Mouse (Mus musculus) intestine, postnatal 0 days (tissue): ENCODE measurements around the gene Pitpnm2. TPM values are rescaled to one million over a fixed set of nuclear protein-coding genes. Genes with fewer than 3 reads are reported as not detected.

Experiments
- ATAC-seq: fragments of 200-750 bp; cut with Nextera tagmentation; 2 replicates; pipeline ENCODE4 v1.8.0; 2017; ENCODE audit warnings: mild to moderate bottlenecking, moderate TSS enrichment, moderate library complexity
- H3K27ac ChIP-seq: fragments of 300-500 bp; sonication (generic); 2 replicates; pipeline ENCODE4 v1.5.1; 2014; ENCODE audit warnings: mild to moderate bottlenecking, low read depth, low read length, moderate library complexity
- H3K27me3 ChIP-seq: fragments of 300-500 bp; sonication (generic); replicated peaks from 2 replicates; pipeline ENCODE4 v1.6.1; 2014; ENCODE audit warnings: low read length, mixed read lengths; ENCODE audit not compliant: control insufficient read depth, insufficient read depth
- H3K36me3 ChIP-seq: fragments of 300-500 bp; sonication (generic); 2 replicates; pipeline ENCODE4 v1.6.1; 2014; ENCODE audit warnings: mild to moderate bottlenecking, moderate library complexity; ENCODE audit not compliant: control insufficient read depth, insufficient read depth
- H3K4me1 ChIP-seq: fragments of 300-500 bp; sonication (generic); replicated peaks from 2 replicates; pipeline ENCODE4 v1.6.1; 2014; ENCODE audit warnings: antibody characterized with exemption, low read length, mixed read lengths; ENCODE audit not compliant: control insufficient read depth, insufficient read depth
- H3K4me2 ChIP-seq: fragments of 300-500 bp; sonication (generic); replicated peaks from 2 replicates; pipeline ENCODE4 v1.6.1; 2014; ENCODE audit warnings: low read depth, mild to moderate bottlenecking, moderate library complexity
- H3K4me3 ChIP-seq: fragments of 300-500 bp; sonication (generic); 2 replicates; pipeline ENCODE4 v1.5.1; 2014; ENCODE audit warnings: low read depth, low read length
- H3K9ac ChIP-seq: fragments of 300-500 bp; sonication (generic); 2 replicates; pipeline ENCODE4 v1.6.1; 2014; ENCODE audit warnings: mild to moderate bottlenecking, low read depth, low read length
- H3K9me3 ChIP-seq: fragments of 300-500 bp; sonication (generic); 2 replicates; pipeline ENCODE4 v1.6.1; 2016; ENCODE audit warnings: mixed run types; ENCODE audit not compliant: control insufficient read depth
- CTCF ChIP-seq: sonication (generic); IDR thresholded peaks from 2 replicates; pipeline ENCODE4 v1.5.1; 2016; ENCODE audit warnings: low read depth, mild to moderate bottlenecking, control low read depth, antibody characterized with exemption, moderate library complexity
- WGBS: fragments of 180-500 bp; shearing (Covaris S2); extraction: QIAGEN DNeasy Blood & Tissue Kit; methylation state at CpG from one replicate; pipeline ENCODE4 v1.1.7; 2014; 5-methylcytosine and 5-hydroxymethylcytosine counted together
- polyA plus RNA-seq: library from polyadenylated mRNA; unstranded; fragments of >200 nt; fragmentation: Nextera tagmentation; extraction: Ambion mirVana; gene quantifications from 2 replicates; pipeline ENCODE4 v1.2.1, GENCODE M21; 2015

Gene Pitpnm2
- polyA plus RNA-seq, 1 experiment from 2014 or later: 1.5 TPM

GRCm38 (mm10) chr5:124149028-124149427 lies 100.5 kb downstream of the Pitpnm2 start:
- Histone ChIP-seq H3K36me3 (no peaks in the 10 kb centered on the region), H3K27ac (no peak overlapping the region), H3K27me3 (no peaks in the 10 kb centered on the region), H3K4me2 (no peak overlapping the region), H3K9ac (no peak overlapping the region), H3K4me3 (no peak overlapping the region), H3K4me1 (no peaks in the 10 kb centered on the region), H3K9me3 (no peaks in the 10 kb centered on the region)
- ATAC-seq: no peak
- no peak for TF ChIP-seq CTCF
- 61% methylated on average over 5 of the region's 5 CpGs for WGBS

DNA sequence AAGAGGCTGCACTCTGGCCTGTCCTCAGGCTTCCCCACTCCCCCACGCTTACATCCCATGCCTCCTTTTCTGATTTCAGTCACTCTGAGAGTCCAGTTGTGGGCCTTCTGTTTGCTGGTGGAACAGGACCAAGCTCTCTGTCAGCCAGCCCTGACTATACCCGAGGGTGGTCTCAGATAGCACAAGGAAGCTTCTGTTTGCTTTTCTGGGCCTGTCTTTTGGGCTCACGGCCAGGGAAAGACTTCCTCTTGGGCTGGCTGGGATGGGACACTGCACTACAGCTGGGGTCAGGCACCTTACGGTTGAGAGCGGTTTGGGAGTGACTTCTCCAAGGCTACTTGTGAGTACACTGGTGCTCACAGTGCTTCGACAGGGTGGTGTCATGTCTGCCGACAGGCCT lies 111.5 kb downstream of the Pitpnm2 start:
- no peak overlapping the region for H3K4me3 ChIP-seq
- ATAC-seq: no peak
- no peaks in the 10 kb centered on the region for H3K27me3 ChIP-seq
- H3K27ac ChIP-seq: no peak overlapping the region
- H3K4me2 ChIP-seq: no peak overlapping the region
- WGBS: 56% methylated on average over 7 of the region's 7 CpGs
- no peak for TF ChIP-seq CTCF
- peaks cover 12% of the 10 kb centered on the region; the same call in 1 of the 2 replicates for H3K36me3 ChIP-seq
- H3K4me1 ChIP-seq: no peaks in the 10 kb centered on the region
- no peaks in the 10 kb centered on the region for H3K9me3 ChIP-seq
- H3K9ac ChIP-seq: no peak overlapping the region

GRCm38 (mm10) chr5:124134261-124134660 lies 115.3 kb downstream of the Pitpnm2 start:
- no peaks in the 10 kb centered on the region for H3K9me3 ChIP-seq

DNA sequence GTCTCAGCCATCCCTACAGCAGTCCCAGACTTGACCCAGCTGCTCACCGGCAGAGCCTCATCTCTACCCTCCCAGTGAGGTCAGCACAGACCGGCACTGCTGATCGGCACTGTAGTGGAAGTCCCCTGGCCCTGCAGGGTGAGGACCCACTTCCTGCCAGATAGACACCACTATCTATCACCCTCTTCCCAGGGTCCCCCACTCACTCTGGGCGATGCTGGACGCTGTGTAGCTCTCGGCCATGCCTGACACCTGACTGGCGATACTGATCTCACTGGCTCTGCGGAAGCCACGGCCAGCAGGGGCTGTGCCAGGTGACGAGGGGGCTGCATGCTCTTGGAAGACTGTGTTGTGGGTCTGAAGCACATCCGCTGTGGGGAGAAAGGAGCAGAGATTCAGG lies 124.5 kb downstream of the Pitpnm2 start:
- TF ChIP-seq CTCF: no peak
- H3K9me3 ChIP-seq: no peaks in the 10 kb centered on the region
- H3K9ac ChIP-seq: no peak overlapping the region
- H3K36me3 ChIP-seq: peaks cover 43% of the 10 kb centered on the region
- H3K27me3 ChIP-seq: no peaks in the 10 kb centered on the region
- H3K4me2 ChIP-seq: no peak overlapping the region
- H3K27ac ChIP-seq: no peak overlapping the region
- H3K4me3 ChIP-seq: no peak overlapping the region
- no peak for ATAC-seq
- WGBS: 89% methylated on average over 11 of the region's 11 CpGs
- no peaks in the 10 kb centered on the region for H3K4me1 ChIP-seq

More at GRCm38 (mm10) chr5:124134261-124134660, 115.3 kb downstream of the Pitpnm2 start:
- no peaks in the 10 kb centered on the region for H3K4me1 ChIP-seq
- H3K36me3 ChIP-seq: peaks cover 14% of the 10 kb centered on the region
- ATAC-seq: no peak
- no peak overlapping the region for H3K9ac ChIP-seq
- no peak overlapping the region for H3K4me2 ChIP-seq
- no peak overlapping the region for H3K27ac ChIP-seq
- WGBS: 87% methylated on average over 5 of the region's 5 CpGs
- H3K4me3 ChIP-seq: no peak overlapping the region
- TF ChIP-seq CTCF: no peak
- no peaks in the 10 kb centered on the region for H3K27me3 ChIP-seq

DNA sequence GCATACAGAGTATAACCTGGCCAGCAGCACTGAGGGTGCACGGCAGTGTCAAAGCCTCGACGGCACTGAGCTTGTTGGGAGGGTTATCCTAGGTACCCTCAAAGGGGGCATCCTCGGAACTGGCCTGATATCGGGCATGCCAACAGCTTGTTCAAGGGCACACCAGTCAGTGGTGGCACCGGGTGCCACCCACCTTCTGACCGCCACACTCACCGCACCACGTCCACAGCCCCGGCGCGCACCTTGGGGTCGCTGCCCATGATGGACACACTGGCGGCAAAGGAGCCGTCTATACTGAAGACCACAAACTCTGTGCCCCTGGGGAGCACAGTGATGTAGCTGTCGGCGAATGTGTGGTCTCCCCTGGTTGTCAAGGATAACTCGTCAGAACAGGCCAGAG lies 127.2 kb downstream of the Pitpnm2 start:
- H3K9me3 ChIP-seq: no peaks in the 10 kb centered on the region
- H3K9ac ChIP-seq: no peak overlapping the region
- ATAC-seq: no peak
- no peak overlapping the region for H3K4me3 ChIP-seq
- WGBS: 94% methylated on average over 17 of the region's 18 CpGs
- H3K4me1 ChIP-seq: no peaks in the 10 kb centered on the region
- peaks cover 57% of the 10 kb centered on the region for H3K36me3 ChIP-seq
- TF ChIP-seq CTCF: no peak
- no peak overlapping the region for H3K27ac ChIP-seq
- no peaks in the 10 kb centered on the region for H3K27me3 ChIP-seq
- H3K4me2 ChIP-seq: no peak overlapping the region

GRCm38 (mm10) chr5:124119204-124119603 lies 130.4 kb downstream of the Pitpnm2 start:
- Histone ChIP-seq H3K27me3 (no peaks in the 10 kb centered on the region), H3K27ac (no peak overlapping the region), H3K4me2 (no peak overlapping the region), H3K4me1 (peaks cover 6% of the 10 kb centered on the region; the same call in 1 of the 2 replicates), H3K9me3 (no peaks in the 10 kb centered on the region), H3K9ac (no peak overlapping the region), H3K4me3 (no peak overlapping the region), H3K36me3 (peaks cover 60% of the 10 kb centered on the region)
- no peak for ATAC-seq
- TF ChIP-seq CTCF: no peak
- WGBS: 65% methylated on average over 5 of the region's 5 CpGs
